Comparison of ENCODE assay signal across 14 mouse cellular contexts in the genomic region with DNA sequence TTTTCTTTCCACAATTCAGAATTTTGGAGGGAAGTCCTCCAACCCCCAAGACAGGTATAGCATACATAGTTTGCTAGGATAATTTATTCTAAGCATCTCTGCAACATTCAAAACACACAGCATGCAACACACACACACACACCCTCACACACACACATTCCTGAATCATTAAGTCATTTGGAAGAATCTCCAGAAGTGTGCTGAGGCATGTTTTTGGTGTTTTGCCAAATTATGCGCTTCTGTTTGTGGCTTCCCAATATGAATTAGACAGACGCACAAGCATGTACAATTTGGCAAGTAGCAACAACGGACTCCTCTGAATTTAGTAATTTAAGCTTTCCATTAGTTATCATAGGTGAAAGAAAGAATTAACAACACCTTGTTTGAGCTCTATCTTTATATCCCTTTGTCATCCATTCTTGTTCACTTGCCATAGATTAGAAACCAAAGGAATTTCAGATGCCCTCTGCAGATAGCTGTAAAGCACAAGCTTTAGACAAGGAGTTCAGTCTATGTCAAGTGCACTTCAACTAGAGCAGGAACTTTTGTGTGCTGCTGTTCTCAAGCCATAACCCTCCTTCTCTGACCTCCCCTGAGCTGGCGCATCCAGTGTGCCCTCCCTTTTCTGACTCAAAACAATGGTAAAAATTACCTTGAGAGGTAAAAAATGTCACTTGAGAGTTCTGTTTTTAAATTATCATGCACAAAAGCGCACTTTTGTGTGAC.
DNase-seq lines count a peak whose midpoint lies in the region; ATAC-seq and TF ChIP-seq lines count a peak whose summit lies in the region.
"Had no signal": no experiment of that assay in that cellular context is flagged by ENCODE, and none has a peak within 500 bp of the region (broad histone marks: within the 10 kb centered on the region; RNA-seq: fewer than 3 reads in every experiment).

No protein-coding gene starts in this region.

- no peak overlapping the region for H3K9ac ChIP-seq in forebrain, embryonic 13.5 days
- no peak overlapping the region for H3K9ac ChIP-seq in forebrain, embryonic 12.5 days
- no peak overlapping the region for H3K9ac ChIP-seq in limb, embryonic 14.5 days (ENCODE audit: low read depth, low read length, severe bottlenecking)
- H3K9ac ChIP-seq in heart, postnatal 0 days (replicated peaks; ENCODE audit: low read depth, low read length): no peak overlapping the region
- H3K9ac ChIP-seq: intestine, embryonic 15.5 days; neural tube, embryonic 12.5 days had no signal

- H3K4me1 ChIP-seq in forebrain, embryonic 13.5 days: peaks cover 75% of the 10 kb centered on the region
- peaks cover 37% of the 10 kb centered on the region for H3K4me1 ChIP-seq in forebrain, embryonic 12.5 days
- H3K4me1 ChIP-seq in limb, embryonic 14.5 days (ENCODE audit: control insufficient read depth, insufficient read depth, low read length): peaks cover 49% of the 10 kb centered on the region
- H3K4me1 ChIP-seq in limb, embryonic 10.5 days: peaks cover 28% of the 10 kb centered on the region
- H3K4me1 ChIP-seq in heart, postnatal 0 days (ENCODE audit: control insufficient read depth, insufficient read depth): peaks cover 60% of the 10 kb centered on the region

- TF ChIP-seq CTCF in heart, postnatal 0 days (IDR thresholded peaks at IDR 0.05; ENCODE audit: low read depth): no peak

- H3K27me3 ChIP-seq in forebrain, embryonic 13.5 days: no peaks in the 10 kb centered on the region
- H3K27me3 ChIP-seq in forebrain, embryonic 12.5 days: no peaks in the 10 kb centered on the region
- no peaks in the 10 kb centered on the region for H3K27me3 ChIP-seq in limb, embryonic 14.5 days (ENCODE audit: control insufficient read depth, insufficient read depth, low read length)
- H3K27me3 ChIP-seq in limb, embryonic 10.5 days (ENCODE audit: low read depth, poor library complexity, severe bottlenecking): no peaks in the 10 kb centered on the region
- no peaks in the 10 kb centered on the region for H3K27me3 ChIP-seq in heart, postnatal 0 days (ENCODE audit: control insufficient read depth, insufficient read depth, low read length)
- H3K27me3 ChIP-seq: intestine, embryonic 15.5 days; neural tube, embryonic 12.5 days had no signal

- H3K4me2 ChIP-seq in forebrain, embryonic 13.5 days: no peak overlapping the region
- no peak overlapping the region for H3K4me2 ChIP-seq in forebrain, embryonic 12.5 days
- no peak overlapping the region for H3K4me2 ChIP-seq in limb, embryonic 14.5 days (replicated peaks; ENCODE audit: low read depth, low read length, severe bottlenecking)
- peak overlapping the region; percentile 6; the same call in 1 of the 2 replicates for H3K4me2 ChIP-seq in heart, postnatal 0 days (ENCODE audit: low read depth, low read length)
- H3K4me2 ChIP-seq: intestine, embryonic 15.5 days; neural tube, embryonic 12.5 days had no signal

- TF ChIP-seq EP300 in heart, postnatal 0 days (IDR thresholded peaks at IDR 0.05; ENCODE audit: low read depth): peak; percentile 20; the same call in 1 of the 2 replicates

- peak overlapping the region; percentile 40; the same call in 1 of the 2 replicates for H3K27ac ChIP-seq in forebrain, embryonic 13.5 days
- H3K27ac ChIP-seq in forebrain, embryonic 12.5 days: no peak overlapping the region
- no peak overlapping the region for H3K27ac ChIP-seq in limb, embryonic 14.5 days (replicated peaks; ENCODE audit: low read depth, low read length)
- H3K27ac ChIP-seq in limb, embryonic 10.5 days: no peak overlapping the region
- peak overlapping the region; percentile 85 for H3K27ac ChIP-seq in heart, postnatal 0 days (ENCODE audit: low read depth)
- H3K27ac ChIP-seq: intestine, embryonic 15.5 days; midbrain, embryonic 10.5 days; neural tube, embryonic 12.5 days; stomach, postnatal 0 days had no signal

- TF ChIP-seq POLR2A in limb, embryonic 14.5 days (IDR thresholded peaks at IDR 0.05; ENCODE audit: borderline replicate concordance, extremely low read depth, insufficient read depth, insufficient read length): no peak

- ATAC-seq in forebrain, embryonic 13.5 days: no peak
- no peak for ATAC-seq in forebrain, embryonic 12.5 days (ENCODE audit: low FRiP score)
- no peak for ATAC-seq in limb, embryonic 14.5 days (ENCODE audit: low FRiP score, low read depth)
- peak; percentile 56 for ATAC-seq in heart, postnatal 0 days (ENCODE audit: insufficient read depth, low read depth)
- ATAC-seq: intestine, embryonic 15.5 days had no signal

- WGBS in forebrain, embryonic 13.5 days: 66% methylated on average over 5 of the region's 5 CpGs
- WGBS in forebrain, embryonic 12.5 days: 74% methylated on average over 5 of the region's 5 CpGs
- WGBS in limb, embryonic 14.5 days: 76% methylated on average over 5 of the region's 5 CpGs
- WGBS in limb, embryonic 10.5 days: 92% methylated on average over 5 of the region's 5 CpGs
- 27% methylated on average over 5 of the region's 5 CpGs for WGBS in heart, postnatal 0 days

- no peaks in the 10 kb centered on the region for H3K9me3 ChIP-seq in forebrain, embryonic 13.5 days (replicated peaks)
- no peaks in the 10 kb centered on the region for H3K9me3 ChIP-seq in forebrain, embryonic 12.5 days
- H3K9me3 ChIP-seq in limb, embryonic 14.5 days (ENCODE audit: control insufficient read depth, low read length): no peaks in the 10 kb centered on the region
- no peaks in the 10 kb centered on the region for H3K9me3 ChIP-seq in limb, embryonic 10.5 days (replicated peaks)
- no peaks in the 10 kb centered on the region for H3K9me3 ChIP-seq in heart, postnatal 0 days (replicated peaks; ENCODE audit: control insufficient read depth, low read length)
- H3K9me3 ChIP-seq: intestine, embryonic 15.5 days; midbrain, embryonic 10.5 days; neural tube, embryonic 12.5 days had no signal

- H3K4me3 ChIP-seq in forebrain, embryonic 13.5 days: no peak overlapping the region
- H3K4me3 ChIP-seq in forebrain, embryonic 12.5 days (replicated peaks): no peak overlapping the region
- no peak overlapping the region for H3K4me3 ChIP-seq in limb, embryonic 14.5 days (replicated peaks; ENCODE audit: low read length)
- no peak overlapping the region for H3K4me3 ChIP-seq in limb, embryonic 10.5 days
- H3K4me3 ChIP-seq in heart, postnatal 0 days (ENCODE audit: low read depth, low read length): no peak overlapping the region
- H3K4me3 ChIP-seq: intestine, embryonic 15.5 days; midbrain, embryonic 10.5 days; neural tube, embryonic 12.5 days had no signal

- peak; percentile 50 for DNase-seq in limb, embryonic 14.5 days (ENCODE audit: low spot score)
- DNase-seq in limb, embryonic 10.5 days (ENCODE audit: low spot score): no peak
- peak; percentile 63 for DNase-seq in NIH3T3 (ENCODE audit: low read depth)
- peak; percentile 61 for DNase-seq in heart, postnatal 0 days (ENCODE audit: low spot score)
- no peak for DNase-seq in cerebellum, postnatal 4 days (ENCODE audit: low spot score in 2 of 2)
- DNase-seq in adrenal gland, adult 2 months: no peak
- DNase-seq: adrenal gland, adult 8-10 months; gastrocnemius, postnatal 36 days had no signal

- H3K36me3 ChIP-seq in forebrain, embryonic 13.5 days (ENCODE audit: poor library complexity, severe bottlenecking): no peaks in the 10 kb centered on the region
- no peaks in the 10 kb centered on the region for H3K36me3 ChIP-seq in forebrain, embryonic 12.5 days (replicated peaks)
- H3K36me3 ChIP-seq in limb, embryonic 14.5 days (ENCODE audit: control insufficient read depth, insufficient read depth, low read length): no peaks in the 10 kb centered on the region
- H3K36me3 ChIP-seq in limb, embryonic 10.5 days: no peaks in the 10 kb centered on the region
- H3K36me3 ChIP-seq in heart, postnatal 0 days (replicated peaks; ENCODE audit: control insufficient read depth, insufficient read depth, low read length): no peaks in the 10 kb centered on the region
- H3K36me3 ChIP-seq: intestine, embryonic 15.5 days; midbrain, embryonic 10.5 days; neural tube, embryonic 12.5 days had no signal

Comparison
In these comparisons a context has a peak if more than half of its experiments do, and no peak if none do; other contexts are left out.
1. H3K27ac ChIP-seq: peak in forebrain, embryonic 13.5 days (single experiment) and heart, postnatal 0 days (single experiment); none in forebrain, embryonic 12.5 days (single experiment), limb, embryonic 14.5 days (single experiment) and limb, embryonic 10.5 days (single experiment).
2. DNase-seq: peak in limb, embryonic 14.5 days (single experiment), NIH3T3 (single experiment) and heart, postnatal 0 days (single experiment); none in limb, embryonic 10.5 days (single experiment), cerebellum, postnatal 4 days (0 of 2) and adrenal gland, adult 2 months (single experiment).